Mouse (Mus musculus) spleen, adult 2 months (tissue): ENCODE results near the gene Fez1. TPM values are rescaled to one million over a fixed set of nuclear protein-coding genes. Genes with fewer than 3 reads are reported as not detected.

ENCODE experiments used
- DNase-seq, 2 experiments: peaks; one replicate each; pipeline versions ENCODE4 v3.0.0 to v3.0.0-alpha.2; 2012 to 2021; ENCODE audit warnings: low spot score in 2 of 2, low read depth in 1 of 2
- H3K27ac ChIP-seq: fragments of 200-500 bp; 2 replicates; pipeline ENCODE4 v1.5.1; 2012; ENCODE audit warnings: low read length, inconsistent platforms; ENCODE audit not compliant: insufficient read depth
- H3K27me3 ChIP-seq: fragments of 200-500 bp; 2 replicates; pipeline ENCODE4 v1.6.1; 2012; ENCODE audit warnings: mild to moderate bottlenecking, moderate library complexity, low read length, inconsistent platforms; ENCODE audit not compliant: control insufficient read depth, insufficient read depth
- H3K36me3 ChIP-seq: fragments of 200-500 bp; 2 replicates; pipeline ENCODE4 v1.6.1; 2012; ENCODE audit warnings: mild to moderate bottlenecking, low read length, inconsistent platforms; ENCODE audit not compliant: control insufficient read depth, insufficient read depth
- H3K4me1 ChIP-seq: fragments of 200-500 bp; 2 replicates; pipeline ENCODE4 v1.6.1; 2011; ENCODE audit warnings: inconsistent platforms; ENCODE audit not compliant: control insufficient read depth, insufficient read depth, insufficient read length
- H3K4me3 ChIP-seq: fragments of 200-500 bp; 2 replicates; pipeline ENCODE4 v1.5.1; 2011; ENCODE audit warnings: mild to moderate bottlenecking, inconsistent platforms; ENCODE audit not compliant: insufficient read depth, insufficient read length; ENCODE audit errors: extremely low read depth
- CTCF ChIP-seq: fragments of 200-500 bp; IDR thresholded peaks from 2 replicates; pipeline ENCODE4 v1.5.1; 2011; ENCODE audit warnings: mild to moderate bottlenecking, inconsistent platforms; ENCODE audit not compliant: insufficient read depth, insufficient read length, insufficient replicate concordance; ENCODE audit errors: extremely low read depth
- POLR2A ChIP-seq: fragments of 200-500 bp; IDR thresholded peaks from 2 replicates; pipeline ENCODE4 v1.6.1; 2011; ENCODE audit warnings: low read depth, low read length, inconsistent platforms
- WGBS: fragments of 180-500 bp; shearing (Covaris S2); methylation state at CpG from one replicate; pipeline ENCODE4 v1.1.7; 2018; 5-methylcytosine and 5-hydroxymethylcytosine counted together
- polyA plus RNA-seq: library from polyadenylated mRNA; depleted of rRNA; stranded (reverse); fragments of >200 nt; gene quantifications from 2 replicates; pipeline ENCODE4 v1.2.3, GENCODE M21; 2012

Gene Fez1
- polyA plus RNA-seq, 1 experiment, result 0.19 TPM

DNA sequence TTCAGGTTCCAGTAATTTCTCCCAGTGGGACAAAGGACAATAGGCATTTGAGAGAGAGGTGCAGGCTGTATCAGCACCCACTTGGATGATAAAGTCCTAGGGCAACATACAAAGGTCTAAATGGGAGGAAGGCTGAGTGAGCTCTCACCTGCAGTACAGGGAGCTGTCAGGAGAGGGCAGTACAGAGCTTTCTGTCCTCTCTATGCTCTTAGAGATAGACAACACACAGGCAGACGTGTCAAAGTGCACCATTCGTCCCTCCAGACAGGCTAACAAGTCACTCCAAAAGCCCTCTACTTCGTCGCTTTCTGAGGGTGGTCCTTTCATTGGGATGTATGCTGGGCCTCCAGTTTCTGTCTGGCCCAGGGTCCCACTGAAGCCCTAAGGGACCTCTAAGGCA, 68.9 kb downstream of the Fez1 start:
- H3K4me3 ChIP-seq, result no peak overlapping the region
- H3K36me3 ChIP-seq, result no peaks in the 10 kb centered on the region
- H3K4me1 ChIP-seq, result no peaks in the 10 kb centered on the region
- TF ChIP-seq POLR2A, result no peak
- peak; percentile 14; the same call in 1 of the 2 replicates for TF ChIP-seq CTCF
- no peak overlapping the region for H3K27ac ChIP-seq
- DNase-seq, result no peak
- 48% methylated on average over 4 of the region's 4 CpGs for WGBS
- H3K27me3 ChIP-seq, result no peaks in the 10 kb centered on the region

DNA sequence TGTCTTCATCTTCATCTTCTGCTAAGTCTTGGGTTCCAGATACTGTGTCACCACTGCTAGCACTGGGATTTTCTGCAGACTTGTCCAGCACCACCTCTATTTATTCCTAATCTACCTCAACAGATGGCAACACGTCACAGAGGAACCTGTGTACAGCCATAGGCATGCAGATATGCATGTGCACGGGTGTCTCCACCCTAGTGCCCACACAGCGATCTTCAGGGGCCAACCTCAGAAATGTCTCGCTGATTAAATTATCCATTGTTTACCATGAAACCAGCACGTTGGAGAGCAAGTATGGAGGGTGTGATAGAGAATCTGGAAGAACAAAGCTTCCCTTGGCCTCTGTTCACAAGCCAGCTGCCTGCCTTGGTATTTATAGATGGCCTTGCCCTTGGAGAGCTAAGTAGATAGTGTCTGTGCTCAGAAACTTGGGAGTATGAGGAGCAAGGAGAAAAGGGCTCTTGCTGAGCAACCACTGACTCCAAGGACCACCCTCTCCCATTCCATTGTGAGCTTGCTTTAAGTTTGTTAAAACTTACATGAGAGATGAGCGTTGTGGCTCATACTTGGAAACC, 71.8 kb downstream of the Fez1 start:
- no peak overlapping the region for H3K4me3 ChIP-seq
- 76% methylated on average over 6 of the region's 6 CpGs for WGBS
- H3K27me3 ChIP-seq, result no peaks in the 10 kb centered on the region
- no peak overlapping the region for H3K27ac ChIP-seq
- no peak for DNase-seq
- TF ChIP-seq POLR2A, result no peak
- no peak for TF ChIP-seq CTCF
- no peaks in the 10 kb centered on the region for H3K4me1 ChIP-seq
- no peaks in the 10 kb centered on the region for H3K36me3 ChIP-seq

DNA sequence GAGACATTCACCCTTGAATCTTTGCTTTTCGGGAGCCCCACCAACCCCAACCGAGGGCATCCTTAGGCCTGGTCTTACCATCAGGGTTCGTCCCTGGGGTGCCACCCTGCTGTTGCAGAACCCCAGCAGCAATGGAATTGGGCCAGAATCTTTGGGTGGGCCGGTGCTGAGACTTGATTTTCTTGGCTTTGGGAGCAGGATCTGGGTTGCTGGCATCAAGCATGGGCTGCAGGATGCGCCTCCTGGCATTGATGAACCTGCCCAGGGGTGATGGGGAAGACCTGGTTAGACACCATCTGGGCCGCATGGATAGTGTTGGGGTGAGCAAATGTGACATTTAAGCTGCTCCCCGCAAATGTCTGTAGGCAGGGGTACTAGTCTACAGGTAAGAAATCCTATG, 72.6 kb downstream of the Fez1 start:
- no peaks in the 10 kb centered on the region for H3K36me3 ChIP-seq
- H3K27me3 ChIP-seq, result no peaks in the 10 kb centered on the region
- 79% methylated on average over 7 of the region's 7 CpGs for WGBS
- no peak for DNase-seq
- no peak overlapping the region for H3K27ac ChIP-seq
- H3K4me1 ChIP-seq, result no peaks in the 10 kb centered on the region
- TF ChIP-seq POLR2A (no peak), CTCF (no peak)
- no peak overlapping the region for H3K4me3 ChIP-seq

DNA sequence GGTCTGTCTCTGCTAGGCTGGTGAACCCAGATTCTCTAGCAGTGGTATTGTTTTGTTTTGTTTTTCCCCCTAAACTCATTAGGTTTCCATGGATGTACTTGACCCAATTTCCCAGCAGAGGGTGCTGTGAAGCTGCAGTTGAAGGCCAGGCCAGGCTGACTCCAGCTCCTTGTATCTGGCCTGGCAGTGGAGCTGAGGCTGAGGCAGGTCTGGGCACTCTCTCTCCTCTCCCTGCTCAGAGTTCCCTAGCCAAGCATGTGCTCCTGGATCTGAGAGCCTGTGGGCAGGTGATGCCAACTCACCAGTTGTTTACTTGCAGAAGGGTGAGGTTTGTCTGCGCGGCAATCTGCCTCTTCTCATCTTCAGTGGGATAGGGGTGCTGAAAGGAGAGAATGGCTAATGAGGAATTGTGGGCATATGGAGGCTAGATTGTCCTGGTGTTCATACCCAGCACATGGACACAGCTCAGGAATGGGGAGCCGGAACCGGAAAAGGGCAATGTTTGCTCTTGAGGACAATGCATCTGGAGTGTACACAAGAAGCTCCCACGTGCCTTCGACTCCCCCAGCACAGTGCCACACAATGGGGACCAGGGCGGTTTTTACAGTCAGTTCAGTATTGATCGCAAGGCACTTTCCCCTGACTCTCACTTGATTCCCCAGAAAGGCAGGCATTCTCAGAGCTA, 73.5 kb downstream of the Fez1 start:
- H3K4me3 ChIP-seq, result no peak overlapping the region
- DNase-seq, result no peak
- no peak overlapping the region for H3K27ac ChIP-seq
- H3K27me3 ChIP-seq, result no peaks in the 10 kb centered on the region
- no peaks in the 10 kb centered on the region for H3K36me3 ChIP-seq
- 91% methylated on average over 8 of the region's 8 CpGs for WGBS
- no peak for TF ChIP-seq POLR2A
- no peak for TF ChIP-seq CTCF
- no peaks in the 10 kb centered on the region for H3K4me1 ChIP-seq

DNA sequence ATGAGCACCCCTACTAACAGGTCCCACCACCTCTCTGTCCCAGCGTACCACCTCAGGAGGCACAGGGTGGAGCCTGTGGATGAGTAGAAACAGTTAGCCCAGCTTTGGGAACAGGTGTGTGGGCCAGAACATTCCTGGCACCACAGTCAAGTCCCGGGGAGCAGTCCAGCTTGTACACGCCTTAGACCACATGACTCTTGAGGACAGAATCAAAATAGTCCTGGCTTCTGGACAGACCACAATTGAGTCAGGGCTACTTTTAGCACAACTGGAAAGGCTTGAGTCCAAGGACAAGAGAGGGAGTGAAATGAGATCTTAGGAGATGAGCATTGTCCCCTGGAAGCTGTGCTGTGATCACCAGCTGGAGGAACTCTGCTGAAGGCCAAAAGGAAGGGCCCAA, 76.9 kb downstream of the Fez1 start:
- no peaks in the 10 kb centered on the region for H3K36me3 ChIP-seq
- no peak for DNase-seq
- no peaks in the 10 kb centered on the region for H3K27me3 ChIP-seq
- H3K4me3 ChIP-seq, result no peak overlapping the region
- TF ChIP-seq CTCF, result no peak
- TF ChIP-seq POLR2A, result no peak
- 81% methylated on average over 3 of the region's 3 CpGs for WGBS
- H3K4me1 ChIP-seq, result no peaks in the 10 kb centered on the region
- no peak overlapping the region for H3K27ac ChIP-seq

DNA sequence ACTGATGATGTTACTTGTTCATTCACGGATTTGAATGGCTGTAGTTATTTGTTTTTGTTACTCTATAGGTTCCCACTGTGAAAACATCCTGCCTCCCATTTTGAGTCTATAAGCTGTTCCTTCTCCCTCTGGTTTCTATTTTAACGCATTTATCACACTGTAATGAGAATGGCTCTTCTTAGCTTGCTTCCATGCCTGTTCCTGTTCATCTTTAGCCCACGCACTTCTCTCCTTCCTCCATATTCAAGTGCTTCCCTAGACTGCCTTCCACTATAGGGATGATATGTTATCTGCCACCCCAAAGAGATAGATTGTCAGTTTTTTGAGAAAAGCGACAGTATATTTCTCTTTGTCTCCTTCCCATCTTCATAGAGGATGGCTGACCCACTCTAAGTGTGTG, 78.8 kb downstream of the Fez1 start:
- Histone ChIP-seq H3K4me1 (no peaks in the 10 kb centered on the region), H3K27me3 (no peaks in the 10 kb centered on the region), H3K4me3 (no peak overlapping the region), H3K27ac (no peak overlapping the region), H3K36me3 (no peaks in the 10 kb centered on the region)
- no peak for DNase-seq
- 84% methylated on average over 4 of the region's 4 CpGs for WGBS
- TF ChIP-seq POLR2A (no peak), CTCF (no peak)

DNA sequence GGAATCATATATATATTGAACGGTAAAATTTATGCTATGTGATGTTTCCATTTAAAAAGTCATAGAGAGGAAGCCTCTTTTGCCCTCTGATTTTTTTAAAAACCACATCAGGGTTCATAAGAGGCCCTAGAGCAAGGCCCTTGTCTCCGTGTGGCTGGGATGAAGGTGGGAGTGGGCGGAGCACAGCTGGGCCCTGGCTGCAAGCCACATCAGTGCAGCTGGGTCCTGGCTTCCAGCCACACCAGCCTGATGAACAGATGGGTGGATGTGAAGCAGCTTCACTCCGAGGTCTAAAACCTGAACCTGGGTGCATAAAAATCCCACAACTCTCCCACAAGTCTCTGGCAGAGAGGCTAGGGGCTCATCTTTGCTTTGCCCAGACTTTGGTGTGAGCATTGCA, 83.8 kb downstream of the Fez1 start:
- Histone ChIP-seq H3K4me1 (no peaks in the 10 kb centered on the region), H3K4me3 (no peak overlapping the region), H3K27ac (no peak overlapping the region), H3K27me3 (no peaks in the 10 kb centered on the region), H3K36me3 (no peaks in the 10 kb centered on the region)
- no peak for TF ChIP-seq POLR2A
- TF ChIP-seq CTCF, result no peak
- no peak for DNase-seq
- 16% methylated on average over 4 of the region's 4 CpGs for WGBS
